Mouse (Mus musculus) gonadal fat pad, adult 2 months (tissue): ENCODE measurements around the gene Crb2. TPM values are rescaled to one million over a fixed set of nuclear protein-coding genes. Genes with fewer than 3 reads are reported as not detected.

Experiments
- DNase-seq: peaks from one replicate; pipeline ENCODE4 v3.0.0-alpha.2; 2012; ENCODE audit warnings: low read depth
- polyA plus RNA-seq: library from polyadenylated mRNA; depleted of rRNA; stranded (reverse); fragments of >200 nt; gene quantifications from 2 replicates; pipeline ENCODE4 v1.2.3, GENCODE M21; 2012

Crb2 gene
- polyA plus RNA-seq, 1 experiment, result 0.92 TPM

- no peak for DNase-seq
Measured at GRCm38 (mm10) chr2:37766027-37766761, 9.9 kb upstream of the Crb2 start.

- no peak for DNase-seq
Measured at GRCm38 (mm10) chr2:37767080-37767547, 8.9 kb upstream of the Crb2 start.

GRCm38 (mm10) chr2:37767739-37768138 lies 8.3 kb upstream of the Crb2 start:
- no peak for DNase-seq

- DNase-seq, result no peak
Measured at GRCm38 (mm10) chr2:37768903-37769302, 7.1 kb upstream of the Crb2 start.

- no peak for DNase-seq
Measured at GRCm38 (mm10) chr2:37769793-37770192, 6.3 kb upstream of the Crb2 start.

GRCm38 (mm10) chr2:37771618-37772285 lies 4.3 kb upstream of the Crb2 start:
- peak; percentile 28 for DNase-seq

- no peak for DNase-seq
Measured at GRCm38 (mm10) chr2:37774571-37774970, 1.5 kb upstream of the Crb2 start.

GRCm38 (mm10) chr2:37776611-37777411 lies 762 bp downstream of the Crb2 start:
- DNase-seq, result no peak

GRCm38 (mm10) chr2:37777958-37778720 lies 2.1 kb downstream of the Crb2 start:
- no peak for DNase-seq

- no peak for DNase-seq
Measured at GRCm38 (mm10) chr2:37780270-37780929, 4.4 kb downstream of the Crb2 start.

GRCm38 (mm10) chr2:37781421-37781820 lies 5.4 kb downstream of the Crb2 start:
- DNase-seq, result no peak

GRCm38 (mm10) chr2:37782002-37782401 lies 6.0 kb downstream of the Crb2 start:
- no peak for DNase-seq

- no peak for DNase-seq
Measured at GRCm38 (mm10) chr2:37784473-37784872, 8.4 kb downstream of the Crb2 start.

- no peak for DNase-seq
Measured at GRCm38 (mm10) chr2:37786461-37786860, 10.4 kb downstream of the Crb2 start.

- no peak for DNase-seq
Measured at GRCm38 (mm10) chr2:37788176-37788962, 12.3 kb downstream of the Crb2 start.

- DNase-seq, result no peak
Measured at GRCm38 (mm10) chr2:37789029-37789428, 13.0 kb downstream of the Crb2 start.

- no peak for DNase-seq
Measured at GRCm38 (mm10) chr2:37789995-37790394, 13.9 kb downstream of the Crb2 start.

GRCm38 (mm10) chr2:37790738-37791137 lies 14.7 kb downstream of the Crb2 start:
- DNase-seq, result no peak

- DNase-seq, result no peak
Measured at GRCm38 (mm10) chr2:37791340-37791739, 15.3 kb downstream of the Crb2 start.

GRCm38 (mm10) chr2:37796021-37796420 lies 20.0 kb downstream of the Crb2 start:
- no peak for DNase-seq
